Mouse (Mus musculus) embryonic facial prominence, embryonic 13.5 days (tissue): ENCODE measurements around the gene Prnd. TPM values are rescaled to one million over a fixed set of nuclear protein-coding genes. Genes with fewer than 3 reads are reported as not detected.

Experiments used
- ATAC-seq: fragments of 200-750 bp; cut with Nextera tagmentation; 2 replicates; pipeline ENCODE4 v1.8.0; 2017; ENCODE audit warnings: low read depth; ENCODE audit not compliant: insufficient number of reproducible peaks, insufficient read depth, low FRiP score, low TSS enrichment
- H3K27ac ChIP-seq: fragments of 300-500 bp; sonication (generic); 2 replicates; pipeline ENCODE4 v1.5.1; 2015; ENCODE audit warnings: moderate library complexity, mild to moderate bottlenecking, inconsistent platforms
- H3K27me3 ChIP-seq: fragments of 300-500 bp; sonication (generic); 2 replicates; pipeline ENCODE4 v1.6.1; 2015; ENCODE audit warnings: mild to moderate bottlenecking, inconsistent platforms
- H3K36me3 ChIP-seq: fragments of 300-500 bp; sonication (generic); 2 replicates; pipeline ENCODE4 v1.6.1; 2015; ENCODE audit warnings: mild to moderate bottlenecking, inconsistent platforms
- H3K4me1 ChIP-seq: fragments of 300-500 bp; sonication (generic); 2 replicates; pipeline ENCODE4 v1.6.1; 2015; ENCODE audit warnings: inconsistent platforms
- H3K4me2 ChIP-seq: fragments of 300-500 bp; sonication (generic); 2 replicates; pipeline ENCODE4 v1.6.1; 2015; ENCODE audit warnings: moderate library complexity, mild to moderate bottlenecking, inconsistent platforms
- H3K4me3 ChIP-seq: fragments of 300-500 bp; sonication (generic); 2 replicates; pipeline ENCODE4 v1.5.1; 2015; ENCODE audit warnings: mild to moderate bottlenecking, inconsistent platforms
- H3K9ac ChIP-seq: fragments of 300-500 bp; sonication (generic); 2 replicates; pipeline ENCODE4 v1.6.1; 2015; ENCODE audit warnings: mild to moderate bottlenecking, inconsistent platforms
- H3K9me3 ChIP-seq: fragments of 300-500 bp; sonication (generic); 2 replicates; pipeline ENCODE4 v1.6.1; 2016; ENCODE audit warnings: inconsistent platforms
- WGBS: fragments of 180-500 bp; shearing (Covaris S2); methylation state at CpG from one replicate; pipeline ENCODE4 v1.1.7; 2015; ENCODE audit warnings: mixed read lengths; 5-methylcytosine and 5-hydroxymethylcytosine counted together
- polyA plus RNA-seq: library from polyadenylated mRNA; unstranded; fragments of >200 nt; fragmentation: Nextera tagmentation; extraction: Ambion mirVana; gene quantifications from 2 replicates; pipeline ENCODE4 v1.2.1, GENCODE M21; 2015

The Prnd gene
- polyA plus RNA-seq, 1 experiment from 2014 or later = 32.2 TPM

GRCm38 (mm10) chr2:131988550-131988949 is 37.9 kb downstream of the Prnd start:
- Histone ChIP-seq H3K4me1 (peaks cover 11% of the 10 kb centered on the region; the same call in 1 of the 2 replicates), H3K9ac (no peak overlapping the region), H3K4me3 (no peak overlapping the region), H3K36me3 (no peaks in the 10 kb centered on the region), H3K9me3 (no peaks in the 10 kb centered on the region), H3K27me3 (no peaks in the 10 kb centered on the region), H3K27ac (no peak overlapping the region), H3K4me2 (no peak overlapping the region)
- no peak for ATAC-seq
- WGBS = 73% methylated on average over 2 of the region's 2 CpGs

DNA sequence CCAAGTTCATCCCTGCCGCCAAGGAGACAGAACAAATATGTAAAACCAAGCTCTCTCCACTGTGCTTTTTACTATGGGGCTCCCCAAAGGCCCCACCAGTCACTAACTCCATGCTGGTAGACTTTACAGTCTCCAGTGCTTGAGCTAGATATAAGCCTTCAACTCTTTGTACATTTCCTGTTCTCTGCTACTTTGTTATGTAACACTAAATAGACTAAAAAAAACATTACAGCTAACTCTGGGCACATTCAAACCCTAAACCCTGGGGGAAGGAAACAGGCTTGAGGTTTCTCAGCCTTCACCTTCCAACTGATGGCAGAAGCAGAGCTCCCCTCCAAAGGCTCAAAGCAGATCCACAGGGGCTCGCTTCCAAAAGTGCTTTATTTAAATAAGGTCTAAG is 41.8 kb downstream of the Prnd start:
- H3K4me1 ChIP-seq = peaks cover 12% of the 10 kb centered on the region; the same call in 1 of the 2 replicates
- no peak overlapping the region for H3K9ac ChIP-seq
- WGBS = 84% methylated on average over 2 of the region's 2 CpGs
- no peak overlapping the region for H3K4me3 ChIP-seq
- H3K27me3 ChIP-seq = no peaks in the 10 kb centered on the region
- no peak for ATAC-seq
- H3K27ac ChIP-seq = no peak overlapping the region
- H3K36me3 ChIP-seq = no peaks in the 10 kb centered on the region
- no peak overlapping the region for H3K4me2 ChIP-seq
- H3K9me3 ChIP-seq = no peaks in the 10 kb centered on the region

- Histone ChIP-seq H3K9ac (no peak overlapping the region), H3K4me3 (no peak overlapping the region), H3K4me2 (no peak overlapping the region), H3K27ac (no peak overlapping the region), H3K36me3 (no peaks in the 10 kb centered on the region), H3K27me3 (no peaks in the 10 kb centered on the region), H3K9me3 (no peaks in the 10 kb centered on the region), H3K4me1 (peaks cover 12% of the 10 kb centered on the region; the same call in 1 of the 2 replicates)
- no peak for ATAC-seq
- WGBS = 79% methylated on average over 4 of the region's 4 CpGs
Observed at GRCm38 (mm10) chr2:131993151-131993550, 42.5 kb downstream of the Prnd start.

DNA sequence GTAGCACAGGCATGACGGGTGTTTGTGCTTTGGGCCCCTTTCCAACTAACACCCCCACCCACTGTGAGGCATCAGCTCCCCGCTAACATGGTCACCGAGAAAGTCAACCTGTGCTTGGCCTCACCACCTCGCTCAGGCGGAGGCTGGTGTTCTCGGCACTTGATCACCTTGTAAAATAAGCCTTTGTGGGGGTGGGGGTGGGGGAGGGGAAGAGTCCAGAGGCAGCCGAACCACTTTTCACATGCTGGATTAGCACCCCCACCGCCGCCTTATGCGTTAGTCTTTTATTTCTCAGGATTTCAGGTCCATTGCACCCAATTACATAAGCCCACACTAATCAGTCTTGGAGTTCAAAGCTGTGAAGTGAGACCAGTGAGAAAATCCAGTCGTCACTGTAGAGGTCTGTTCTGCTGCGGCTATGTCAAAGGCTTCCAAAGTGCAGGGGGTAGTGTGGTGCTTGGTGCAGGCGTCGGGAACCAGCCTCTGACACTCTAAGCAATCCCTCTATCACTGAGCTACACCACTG is 43.0 kb downstream of the Prnd start:
- H3K4me1 ChIP-seq = peaks cover 12% of the 10 kb centered on the region; the same call in 1 of the 2 replicates
- H3K9me3 ChIP-seq = no peaks in the 10 kb centered on the region
- no peak overlapping the region for H3K4me3 ChIP-seq
- H3K27ac ChIP-seq = no peak overlapping the region
- no peaks in the 10 kb centered on the region for H3K36me3 ChIP-seq
- 44% methylated on average over 14 of the region's 14 CpGs for WGBS
- H3K4me2 ChIP-seq = no peak overlapping the region
- H3K27me3 ChIP-seq = no peaks in the 10 kb centered on the region
- no peak overlapping the region for H3K9ac ChIP-seq
- ATAC-seq = no peak; the same call in 1 of the 2 replicates

DNA sequence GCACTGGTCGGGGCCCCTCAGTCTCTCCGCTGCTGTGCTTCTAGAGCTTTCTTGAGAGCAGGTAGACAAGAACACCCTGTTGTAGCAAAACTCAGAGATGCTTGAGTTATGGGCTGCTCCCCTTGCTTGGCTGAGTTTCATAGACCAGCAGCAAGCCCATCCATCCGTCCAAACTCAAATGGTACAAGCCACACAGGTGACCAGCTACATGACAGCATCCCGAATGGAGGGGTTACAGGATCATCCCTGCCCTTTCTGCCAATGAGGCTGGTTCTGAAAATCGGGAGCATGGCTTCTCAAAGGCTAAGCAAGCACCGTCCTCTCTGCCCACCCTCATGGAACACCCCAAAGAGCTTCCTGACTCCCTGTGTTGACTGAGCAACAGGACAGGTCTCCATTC is 44.3 kb downstream of the Prnd start:
- no peaks in the 10 kb centered on the region for H3K9me3 ChIP-seq
- no peaks in the 10 kb centered on the region for H3K27me3 ChIP-seq
- ATAC-seq = no peak
- peaks cover 12% of the 10 kb centered on the region; the same call in 1 of the 2 replicates for H3K4me1 ChIP-seq
- H3K4me2 ChIP-seq = no peak overlapping the region
- 90% methylated on average over 6 of the region's 6 CpGs for WGBS
- no peak overlapping the region for H3K9ac ChIP-seq
- no peak overlapping the region for H3K4me3 ChIP-seq
- no peaks in the 10 kb centered on the region for H3K36me3 ChIP-seq
- H3K27ac ChIP-seq = no peak overlapping the region

GRCm38 (mm10) chr2:131995742-131996141 is 45.1 kb downstream of the Prnd start:
- H3K9ac ChIP-seq = no peak overlapping the region
- WGBS = 86% methylated on average over 12 of the region's 12 CpGs
- peaks cover 12% of the 10 kb centered on the region; the same call in 1 of the 2 replicates for H3K4me1 ChIP-seq
- H3K36me3 ChIP-seq = no peaks in the 10 kb centered on the region
- H3K4me3 ChIP-seq = no peak overlapping the region
- no peak overlapping the region for H3K4me2 ChIP-seq
- ATAC-seq = no peak
- no peaks in the 10 kb centered on the region for H3K9me3 ChIP-seq
- H3K27me3 ChIP-seq = no peaks in the 10 kb centered on the region
- H3K27ac ChIP-seq = no peak overlapping the region

GRCm38 (mm10) chr2:131996369-131996768 is 45.7 kb downstream of the Prnd start:
- no peaks in the 10 kb centered on the region for H3K27me3 ChIP-seq
- H3K9ac ChIP-seq = no peak overlapping the region
- H3K9me3 ChIP-seq = no peaks in the 10 kb centered on the region
- no peak for ATAC-seq
- H3K4me1 ChIP-seq = peaks cover 12% of the 10 kb centered on the region; the same call in 1 of the 2 replicates
- WGBS = 82% methylated on average over 7 of the region's 7 CpGs
- no peak overlapping the region for H3K4me2 ChIP-seq
- H3K36me3 ChIP-seq = no peaks in the 10 kb centered on the region
- H3K27ac ChIP-seq = no peak overlapping the region
- no peak overlapping the region for H3K4me3 ChIP-seq

- Histone ChIP-seq H3K27me3 (no peaks in the 10 kb centered on the region), H3K4me1 (peaks cover 10% of the 10 kb centered on the region; the same call in 1 of the 2 replicates), H3K27ac (no peak overlapping the region), H3K4me2 (no peak overlapping the region), H3K36me3 (no peaks in the 10 kb centered on the region), H3K9ac (no peak overlapping the region), H3K9me3 (no peaks in the 10 kb centered on the region), H3K4me3 (no peak overlapping the region)
- ATAC-seq = no peak
- 37% methylated on average over 5 of the region's 5 CpGs for WGBS
Observed at GRCm38 (mm10) chr2:131997356-131997755, 46.7 kb downstream of the Prnd start.

DNA sequence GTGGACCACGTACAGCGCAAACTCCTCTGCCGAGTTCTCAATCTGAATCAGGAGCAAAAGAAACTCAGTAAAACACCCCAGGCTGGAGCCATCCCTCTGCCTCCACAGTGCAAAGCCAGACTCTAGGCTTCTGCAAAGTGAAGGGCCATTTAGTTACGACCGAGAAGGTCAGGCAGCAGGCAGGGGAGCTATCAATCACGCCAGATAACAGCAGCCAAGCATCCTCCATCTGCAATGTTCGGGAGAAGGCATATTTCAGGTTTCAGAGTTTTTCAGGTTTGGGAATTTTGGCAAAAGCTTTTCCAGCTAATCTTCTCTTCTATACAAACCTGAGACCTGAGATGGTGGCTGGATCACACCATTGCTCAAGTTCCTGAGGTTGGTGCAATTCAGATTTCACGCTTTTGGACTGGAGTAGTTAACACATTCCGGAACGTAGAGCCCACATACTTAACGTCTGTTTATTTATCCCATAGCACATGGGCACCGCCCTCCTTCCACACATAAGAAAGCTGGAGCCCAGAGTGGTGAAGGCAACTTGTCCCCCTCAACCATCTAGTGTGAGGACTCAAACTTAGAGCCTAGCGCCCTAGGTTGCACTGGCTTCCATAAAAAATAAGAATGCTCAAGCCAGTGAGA is 51.2 kb downstream of the Prnd start:
- Histone ChIP-seq H3K36me3 (no peaks in the 10 kb centered on the region), H3K27ac (no peak overlapping the region), H3K4me3 (no peak overlapping the region), H3K4me2 (no peak overlapping the region), H3K9ac (no peak overlapping the region), H3K4me1 (peaks cover 18% of the 10 kb centered on the region), H3K9me3 (no peaks in the 10 kb centered on the region), H3K27me3 (no peaks in the 10 kb centered on the region)
- WGBS = 77% methylated on average over 13 of the region's 13 CpGs
- no peak for ATAC-seq

- Histone ChIP-seq H3K36me3 (no peaks in the 10 kb centered on the region), H3K4me3 (no peak overlapping the region), H3K4me2 (no peak overlapping the region), H3K27me3 (no peaks in the 10 kb centered on the region), H3K4me1 (peaks cover 29% of the 10 kb centered on the region), H3K9ac (no peak overlapping the region), H3K27ac (no peak overlapping the region), H3K9me3 (no peaks in the 10 kb centered on the region)
- no peak for ATAC-seq
- 83% methylated on average over 5 of the region's 5 CpGs for WGBS
Observed at GRCm38 (mm10) chr2:132003916-132004315, 53.3 kb downstream of the Prnd start.

GRCm38 (mm10) chr2:132004495-132005136 is 54.0 kb downstream of the Prnd start:
- WGBS = 76% methylated on average over 9 of the region's 9 CpGs
- Histone ChIP-seq H3K4me3 (no peak overlapping the region), H3K36me3 (no peaks in the 10 kb centered on the region), H3K4me2 (no peak overlapping the region), H3K9me3 (no peaks in the 10 kb centered on the region), H3K9ac (no peak overlapping the region), H3K27ac (no peak overlapping the region), H3K4me1 (peaks cover 29% of the 10 kb centered on the region), H3K27me3 (no peaks in the 10 kb centered on the region)
- no peak for ATAC-seq

DNA sequence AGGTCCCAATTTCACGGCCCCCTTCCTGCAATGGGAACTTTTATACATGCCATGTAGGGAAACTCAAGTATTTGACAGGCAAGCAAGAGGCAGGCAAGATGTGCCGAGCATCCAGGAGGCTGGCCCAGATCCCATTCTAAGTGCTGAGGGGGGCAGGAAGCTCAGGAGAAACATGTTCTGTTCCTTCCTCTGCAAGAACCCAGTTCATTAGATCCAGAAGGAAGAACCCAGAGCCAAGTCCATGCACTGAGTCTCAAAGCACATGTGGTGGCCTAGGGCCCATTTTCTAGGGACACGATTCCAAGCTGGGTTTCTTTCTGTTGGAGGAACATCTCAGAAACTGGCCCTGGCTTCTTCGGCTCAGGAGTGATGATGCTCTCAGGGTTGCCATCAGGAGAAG is 54.8 kb downstream of the Prnd start:
- Histone ChIP-seq H3K27me3 (no peaks in the 10 kb centered on the region), H3K9ac (no peak overlapping the region), H3K4me3 (no peak overlapping the region), H3K4me1 (peaks cover 29% of the 10 kb centered on the region), H3K4me2 (no peak overlapping the region), H3K9me3 (no peaks in the 10 kb centered on the region), H3K36me3 (no peaks in the 10 kb centered on the region), H3K27ac (no peak overlapping the region)
- WGBS = 75% methylated on average over 4 of the region's 4 CpGs
- ATAC-seq = no peak
